Mouse (Mus musculus): Measurements from ENCODE around the gene Tbx1.

Gene Tbx1

GRCm38 (mm10) chr16:18620601-18621361, 30.3 kb upstream of the Tbx1 start:
- peak overlapping the region; percentile 79 for H3K4me3 ChIP-seq (replicated peaks; ENCODE audit: low read length)
- peaks cover 99% of the 10 kb centered on the region for H3K27me3 ChIP-seq (ENCODE audit: insufficient read depth, low read length)
- H3K36me3 ChIP-seq (ENCODE audit: insufficient read depth, low read length), result no peaks in the 10 kb centered on the region
- H3K4me1 ChIP-seq (replicated peaks; ENCODE audit: low read depth, low read length), result peaks cover 49% of the 10 kb centered on the region
- TF ChIP-seq CTCF (conservative IDR thresholded peaks at IDR 0.05; ENCODE audit: low read length) (no peak), NANOG (IDR thresholded peaks at IDR 0.05; ENCODE audit: borderline replicate concordance, low read length) (no peak), POU5F1 (IDR thresholded peaks at IDR 0.05; ENCODE audit: borderline replicate concordance, low read length) (no peak)
- H3K9me3 ChIP-seq (ENCODE audit: low read length), result no peaks in the 10 kb centered on the region

- peaks cover 45% of the 10 kb centered on the region for H3K4me1 ChIP-seq (replicated peaks; ENCODE audit: low read depth, low read length)
- no peaks in the 10 kb centered on the region for H3K36me3 ChIP-seq (ENCODE audit: insufficient read depth, low read length)
- TF ChIP-seq CTCF (conservative IDR thresholded peaks at IDR 0.05; ENCODE audit: low read length) (no peak), POU5F1 (IDR thresholded peaks at IDR 0.05; ENCODE audit: borderline replicate concordance, low read length) (no peak), NANOG (IDR thresholded peaks at IDR 0.05; ENCODE audit: borderline replicate concordance, low read length) (no peak)
- no peaks in the 10 kb centered on the region for H3K9me3 ChIP-seq (ENCODE audit: low read length)
- H3K4me3 ChIP-seq (replicated peaks; ENCODE audit: low read length), result peak overlapping the region; percentile 79
- H3K27me3 ChIP-seq (ENCODE audit: insufficient read depth, low read length), result peaks cover 97% of the 10 kb centered on the region
These were observed 29.7 kb upstream of the Tbx1 start for GRCm38 (mm10) chr16:18620201-18620600.

- no peak for TF ChIP-seq NANOG (IDR thresholded peaks at IDR 0.05; ENCODE audit: borderline replicate concordance, low read length)
- no peak for TF ChIP-seq CTCF (conservative IDR thresholded peaks at IDR 0.05; ENCODE audit: low read length)
- TF ChIP-seq POU5F1 (IDR thresholded peaks at IDR 0.05; ENCODE audit: borderline replicate concordance, low read length), result no peak
- no peaks in the 10 kb centered on the region for H3K36me3 ChIP-seq (ENCODE audit: insufficient read depth, low read length)
These were observed 28.6 kb upstream of the Tbx1 start for GRCm38 (mm10) chr16:18619110-18619509.

GRCm38 (mm10) chr16:18618297-18618696, 27.8 kb upstream of the Tbx1 start:
- TF ChIP-seq POU5F1 (IDR thresholded peaks at IDR 0.05; ENCODE audit: borderline replicate concordance, low read length), result no peak
- TF ChIP-seq NANOG (IDR thresholded peaks at IDR 0.05; ENCODE audit: borderline replicate concordance, low read length), result no peak
- TF ChIP-seq CTCF (conservative IDR thresholded peaks at IDR 0.05; ENCODE audit: low read length), result no peak
- Histone ChIP-seq H3K4me1 (replicated peaks; ENCODE audit: low read depth, low read length) (peaks cover 35% of the 10 kb centered on the region), H3K9me3 (ENCODE audit: low read length) (no peaks in the 10 kb centered on the region), H3K27me3 (ENCODE audit: insufficient read depth, low read length) (peaks cover 96% of the 10 kb centered on the region), H3K36me3 (ENCODE audit: insufficient read depth, low read length) (no peaks in the 10 kb centered on the region), H3K4me3 (replicated peaks; ENCODE audit: low read length) (no peak overlapping the region)

More at GRCm38 (mm10) chr16:18619110-18619509, 28.6 kb upstream of the Tbx1 start:
- peaks cover 97% of the 10 kb centered on the region for H3K27me3 ChIP-seq (ENCODE audit: insufficient read depth, low read length)
- no peaks in the 10 kb centered on the region for H3K9me3 ChIP-seq (ENCODE audit: low read length)
- H3K4me1 ChIP-seq (replicated peaks; ENCODE audit: low read depth, low read length), result peaks cover 41% of the 10 kb centered on the region
- H3K4me3 ChIP-seq (replicated peaks; ENCODE audit: low read length), result no peak overlapping the region

GRCm38 (mm10) chr16:18617370-18618065, 27.0 kb upstream of the Tbx1 start:
- no peaks in the 10 kb centered on the region for H3K36me3 ChIP-seq (ENCODE audit: insufficient read depth, low read length)
- H3K4me3 ChIP-seq (replicated peaks; ENCODE audit: low read length), result peak overlapping the region; percentile 57
- TF ChIP-seq POU5F1 (IDR thresholded peaks at IDR 0.05; ENCODE audit: borderline replicate concordance, low read length), result no peak
- peak; percentile 68 for TF ChIP-seq CTCF (conservative IDR thresholded peaks at IDR 0.05; ENCODE audit: low read length)
- no peak for TF ChIP-seq NANOG (IDR thresholded peaks at IDR 0.05; ENCODE audit: borderline replicate concordance, low read length)
- H3K9me3 ChIP-seq (ENCODE audit: low read length), result no peaks in the 10 kb centered on the region
- H3K4me1 ChIP-seq (replicated peaks; ENCODE audit: low read depth, low read length), result peaks cover 27% of the 10 kb centered on the region
- H3K27me3 ChIP-seq (ENCODE audit: insufficient read depth, low read length), result peaks cover 96% of the 10 kb centered on the region

- TF ChIP-seq CTCF (conservative IDR thresholded peaks at IDR 0.05; ENCODE audit: low read length) (no peak), NANOG (IDR thresholded peaks at IDR 0.05; ENCODE audit: borderline replicate concordance, low read length) (no peak), POU5F1 (IDR thresholded peaks at IDR 0.05; ENCODE audit: borderline replicate concordance, low read length) (no peak)
- Histone ChIP-seq H3K36me3 (ENCODE audit: insufficient read depth, low read length) (no peaks in the 10 kb centered on the region), H3K4me1 (replicated peaks; ENCODE audit: low read depth, low read length) (peaks cover 22% of the 10 kb centered on the region), H3K4me3 (replicated peaks; ENCODE audit: low read length) (no peak overlapping the region), H3K27me3 (ENCODE audit: insufficient read depth, low read length) (peaks cover 88% of the 10 kb centered on the region), H3K9me3 (ENCODE audit: low read length) (no peaks in the 10 kb centered on the region)
These were observed 22.8 kb upstream of the Tbx1 start for GRCm38 (mm10) chr16:18613301-18613700.

- H3K4me3 ChIP-seq (replicated peaks; ENCODE audit: low read length), result peak overlapping the region; percentile 37
- H3K36me3 ChIP-seq (ENCODE audit: insufficient read depth, low read length), result no peaks in the 10 kb centered on the region
- H3K27me3 ChIP-seq (ENCODE audit: insufficient read depth, low read length), result peaks cover 86% of the 10 kb centered on the region
- peaks cover 21% of the 10 kb centered on the region for H3K4me1 ChIP-seq (replicated peaks; ENCODE audit: low read depth, low read length)
- H3K9me3 ChIP-seq (ENCODE audit: low read length), result no peaks in the 10 kb centered on the region
- TF ChIP-seq CTCF (conservative IDR thresholded peaks at IDR 0.05; ENCODE audit: low read length), result no peak
- TF ChIP-seq NANOG (IDR thresholded peaks at IDR 0.05; ENCODE audit: borderline replicate concordance, low read length), result no peak
- TF ChIP-seq POU5F1 (IDR thresholded peaks at IDR 0.05; ENCODE audit: borderline replicate concordance, low read length), result no peak
These were observed 21.3 kb upstream of the Tbx1 start for GRCm38 (mm10) chr16:18611752-18612151.

GRCm38 (mm10) chr16:18609099-18609498, 18.6 kb upstream of the Tbx1 start:
- no peaks in the 10 kb centered on the region for H3K36me3 ChIP-seq (ENCODE audit: insufficient read depth, low read length)
- peaks cover 87% of the 10 kb centered on the region for H3K27me3 ChIP-seq (ENCODE audit: insufficient read depth, low read length)
- H3K4me3 ChIP-seq (replicated peaks; ENCODE audit: low read length), result no peak overlapping the region
- peaks cover 21% of the 10 kb centered on the region for H3K4me1 ChIP-seq (replicated peaks; ENCODE audit: low read depth, low read length)
- no peak for TF ChIP-seq POU5F1 (IDR thresholded peaks at IDR 0.05; ENCODE audit: borderline replicate concordance, low read length)
- TF ChIP-seq NANOG (IDR thresholded peaks at IDR 0.05; ENCODE audit: borderline replicate concordance, low read length), result no peak
- no peak for TF ChIP-seq CTCF (conservative IDR thresholded peaks at IDR 0.05; ENCODE audit: low read length)
- H3K9me3 ChIP-seq (ENCODE audit: low read length), result no peaks in the 10 kb centered on the region

Data from E14TG2a.4 (cell line).